Mouse (Mus musculus) midbrain, embryonic 12.5 days (tissue): ENCODE results near the gene Prrc2b. TPM values are rescaled to one million over a fixed set of nuclear protein-coding genes. Genes with fewer than 3 reads are reported as not detected.

Source experiments
- ATAC-seq: fragments of 200-750 bp; cut with Nextera tagmentation; 2 replicates; pipeline ENCODE4 v1.8.0; 2017; ENCODE audit warnings: low read depth, moderate TSS enrichment, moderate library complexity; ENCODE audit not compliant: low FRiP score
- H3K27ac ChIP-seq: fragments of 300-500 bp; sonication (generic); replicated peaks from 2 replicates; pipeline ENCODE4 v1.5.1; 2016; ENCODE audit warnings: mild to moderate bottlenecking
- H3K27me3 ChIP-seq: fragments of 300-500 bp; sonication (generic); 2 replicates; pipeline ENCODE4 v1.6.1; 2016; ENCODE audit warnings: mild to moderate bottlenecking
- H3K36me3 ChIP-seq: fragments of 300-500 bp; sonication (generic); 2 replicates; pipeline ENCODE4 v1.6.1; 2016
- H3K4me1 ChIP-seq: fragments of 300-500 bp; sonication (generic); 2 replicates; pipeline ENCODE4 v1.6.1; 2016
- H3K4me2 ChIP-seq: fragments of 300-500 bp; sonication (generic); replicated peaks from 2 replicates; pipeline ENCODE4 v1.6.1; 2016; ENCODE audit warnings: mild to moderate bottlenecking, moderate library complexity
- H3K4me3 ChIP-seq: fragments of 300-500 bp; sonication (generic); 2 replicates; pipeline ENCODE4 v1.5.1; 2016; ENCODE audit warnings: mild to moderate bottlenecking
- H3K9ac ChIP-seq: fragments of 300-500 bp; sonication (generic); replicated peaks from 2 replicates; pipeline ENCODE4 v1.6.1; 2016; ENCODE audit warnings: mild to moderate bottlenecking, moderate library complexity
- H3K9me3 ChIP-seq: fragments of 300-500 bp; sonication (generic); 2 replicates; pipeline ENCODE4 v1.6.1; 2016; ENCODE audit warnings: mild to moderate bottlenecking
- WGBS: fragments of 180-500 bp; shearing (Covaris S2); methylation state at CpG from one replicate; pipeline ENCODE4 v1.1.7; 2016; 5-methylcytosine and 5-hydroxymethylcytosine counted together
- polyA plus RNA-seq: library from polyadenylated mRNA; unstranded; fragments of >200 nt; fragmentation: Nextera tagmentation; extraction: Ambion mirVana; gene quantifications from 2 replicates; pipeline ENCODE4 v1.2.1, GENCODE M21; 2016

Gene Prrc2b
- polyA plus RNA-seq, 1 experiment from 2014 or later: 99.1 TPM

DNA sequence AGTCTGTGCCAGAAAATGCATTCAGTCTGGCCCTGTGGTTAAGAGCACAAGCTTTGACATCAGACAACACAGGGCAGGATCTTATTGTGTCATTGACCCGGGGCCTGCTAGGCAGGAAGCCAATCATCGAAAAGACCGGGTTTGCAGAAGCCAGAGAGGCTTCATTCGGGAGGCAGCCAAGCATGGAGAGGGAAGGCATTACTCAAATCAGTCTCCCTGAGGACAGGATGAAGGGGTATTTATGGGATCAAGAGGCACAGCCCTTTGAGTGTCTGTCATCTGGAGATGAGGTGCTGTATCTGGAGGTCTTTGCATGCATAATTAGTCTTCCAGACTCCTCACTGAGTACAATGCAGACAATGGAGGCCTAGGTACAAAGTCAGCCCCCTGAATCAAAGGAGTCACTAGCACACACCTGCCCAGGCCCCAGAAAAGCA, 10.4 kb upstream of the Prrc2b start:
- Histone ChIP-seq H3K4me1 (0 out of 2 replicates have a peak, but pooled peaks cover 10% of the 10 kb centered on the region), H3K4me2 (no peak overlapping the region), H3K9ac (no peak overlapping the region), H3K9me3 (no peaks in the 10 kb centered on the region), H3K36me3 (no peaks in the 10 kb centered on the region), H3K4me3 (no peak overlapping the region), H3K27ac (peak overlapping the region; percentile 73), H3K27me3 (no peaks in the 10 kb centered on the region)
- WGBS: 15% methylated on average over 4 of the region's 4 CpGs
- no peak for ATAC-seq

DNA sequence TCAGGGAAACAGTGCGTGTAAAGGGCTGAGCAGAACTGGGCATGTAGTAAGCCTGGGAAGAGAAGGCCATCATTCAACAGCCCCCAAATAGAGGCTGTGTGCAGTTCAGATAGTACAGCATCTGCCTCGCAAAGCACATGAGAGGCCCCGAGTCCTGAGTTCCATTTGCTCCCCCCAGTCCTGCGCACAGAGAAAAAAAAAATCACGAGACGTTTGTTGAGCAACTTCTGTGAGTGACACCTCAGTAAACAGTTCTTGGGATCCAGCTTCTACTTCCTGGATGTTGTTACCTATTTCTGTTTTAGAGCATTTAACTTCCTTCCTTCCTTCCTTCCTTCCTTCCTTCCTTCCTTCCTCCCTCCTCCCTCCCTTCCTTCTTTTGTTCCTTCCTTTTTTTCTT, 9.3 kb upstream of the Prrc2b start:
- H3K27ac ChIP-seq: no peak overlapping the region
- no peak for ATAC-seq
- no peak overlapping the region for H3K4me2 ChIP-seq
- H3K4me3 ChIP-seq: no peak overlapping the region
- 86% methylated on average over 6 of the region's 6 CpGs for WGBS
- no peaks in the 10 kb centered on the region for H3K36me3 ChIP-seq
- H3K27me3 ChIP-seq: no peaks in the 10 kb centered on the region
- no peak overlapping the region for H3K9ac ChIP-seq
- H3K4me1 ChIP-seq: 0 out of 2 replicates have a peak, but pooled peaks cover 10% of the 10 kb centered on the region
- no peaks in the 10 kb centered on the region for H3K9me3 ChIP-seq

DNA sequence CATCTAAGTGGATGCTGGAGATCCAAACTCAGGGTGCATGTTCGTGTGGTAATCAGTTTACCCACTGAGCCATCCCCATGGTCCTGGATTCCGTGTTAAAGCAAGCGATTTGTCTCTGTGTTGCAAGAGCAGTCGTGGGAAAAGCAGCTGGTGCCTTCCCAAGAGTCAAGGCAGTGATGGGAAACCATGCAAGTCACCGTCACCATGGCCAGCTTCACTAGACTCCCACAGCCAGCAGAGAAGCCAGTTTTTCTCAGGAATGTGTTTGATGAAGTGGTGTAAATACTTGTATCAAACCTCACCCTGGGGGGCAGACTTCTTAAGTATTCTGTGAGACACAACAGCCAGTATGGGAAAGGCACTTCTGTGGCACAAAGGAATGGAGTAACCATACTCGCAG, 8.5 kb upstream of the Prrc2b start:
- no peak overlapping the region for H3K4me2 ChIP-seq
- no peak for ATAC-seq
- no peaks in the 10 kb centered on the region for H3K36me3 ChIP-seq
- no peaks in the 10 kb centered on the region for H3K9me3 ChIP-seq
- H3K4me1 ChIP-seq: 0 out of 2 replicates have a peak, but pooled peaks cover 4% of the 10 kb centered on the region
- WGBS: 74% methylated on average over 6 of the region's 6 CpGs
- H3K4me3 ChIP-seq: no peak overlapping the region
- H3K27ac ChIP-seq: no peak overlapping the region
- H3K9ac ChIP-seq: no peak overlapping the region
- H3K27me3 ChIP-seq: no peaks in the 10 kb centered on the region

DNA sequence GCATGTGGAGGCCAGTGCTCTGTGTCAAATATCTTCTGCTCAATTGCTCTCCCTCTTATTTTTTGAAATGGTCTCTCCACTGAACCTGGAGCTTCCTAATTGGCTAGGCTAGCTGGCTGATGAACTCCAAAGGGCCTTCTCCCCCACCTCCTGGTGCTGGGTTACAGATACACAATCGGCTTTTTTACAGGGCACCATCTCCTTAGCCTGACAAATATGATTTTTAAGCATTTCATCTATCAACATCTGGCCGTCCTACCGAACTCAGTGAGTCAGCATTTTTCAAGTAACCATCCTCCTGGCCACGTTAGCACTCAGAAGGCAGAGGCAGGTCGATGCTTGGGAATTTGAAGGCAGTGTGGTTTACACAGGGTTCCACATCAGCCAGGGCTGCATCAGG, 6.2 kb upstream of the Prrc2b start:
- Histone ChIP-seq H3K4me1 (0 out of 2 replicates have a peak, but pooled peaks cover 3% of the 10 kb centered on the region), H3K27ac (no peak overlapping the region), H3K9ac (no peak overlapping the region), H3K4me2 (no peak overlapping the region), H3K36me3 (no peaks in the 10 kb centered on the region), H3K27me3 (no peaks in the 10 kb centered on the region), H3K9me3 (no peaks in the 10 kb centered on the region), H3K4me3 (no peak overlapping the region)
- no peak for ATAC-seq
- 86% methylated on average over 5 of the region's 5 CpGs for WGBS

DNA sequence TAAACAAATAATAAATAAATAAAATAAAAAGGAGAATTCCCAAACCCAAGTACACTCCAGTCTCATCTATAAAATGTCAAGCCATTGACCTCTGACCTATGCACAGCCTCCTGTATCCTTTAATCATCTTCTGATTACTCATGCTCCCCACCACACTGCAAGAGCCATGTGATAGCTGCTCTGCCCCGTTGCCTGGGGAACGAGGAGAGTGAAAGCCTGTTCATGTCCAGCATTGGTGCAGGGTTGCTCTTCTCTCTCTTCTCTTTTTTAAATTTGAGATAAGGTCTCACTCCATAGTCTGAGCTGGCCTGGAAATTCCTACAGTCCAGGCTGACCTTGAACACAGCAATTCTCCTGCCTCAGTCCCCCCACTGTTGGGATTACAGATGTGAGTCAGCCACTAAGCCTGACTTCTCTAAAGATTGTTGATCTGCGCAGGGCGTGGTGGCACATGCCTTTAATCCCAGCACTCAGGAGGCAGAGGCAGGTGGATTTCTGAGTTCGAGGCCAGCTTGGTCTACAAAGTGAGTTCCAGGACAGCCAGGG, 4.2 kb upstream of the Prrc2b start:
- no peak overlapping the region for H3K9ac ChIP-seq
- H3K27me3 ChIP-seq: no peaks in the 10 kb centered on the region
- no peaks in the 10 kb centered on the region for H3K36me3 ChIP-seq
- H3K4me2 ChIP-seq: no peak overlapping the region
- peaks cover 8% of the 10 kb centered on the region; the same call in 1 of the 2 replicates for H3K4me1 ChIP-seq
- H3K9me3 ChIP-seq: no peaks in the 10 kb centered on the region
- no peak overlapping the region for H3K4me3 ChIP-seq
- ATAC-seq: no peak
- no peak overlapping the region for H3K27ac ChIP-seq
- WGBS: 78% methylated on average over 5 of the region's 5 CpGs

DNA sequence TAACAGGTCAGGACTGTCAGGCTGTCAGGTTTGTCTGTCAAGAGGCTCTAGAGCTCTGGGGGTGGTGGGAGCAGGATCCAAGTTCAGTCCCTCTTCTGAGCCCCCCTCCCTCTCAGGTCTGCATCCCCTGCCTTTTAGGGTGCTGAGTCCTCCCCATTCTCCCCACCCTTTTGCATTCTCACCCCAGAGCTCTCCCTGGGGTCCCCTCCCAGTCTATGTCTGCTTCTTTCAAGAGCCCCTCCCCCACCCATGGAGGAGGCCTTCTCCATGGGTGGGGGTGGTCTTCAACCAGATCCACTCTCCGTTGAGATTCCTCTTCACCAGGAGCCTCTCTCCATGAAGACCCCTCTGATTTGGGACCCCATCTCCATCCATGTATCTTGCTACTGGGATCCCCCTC, 747 bp upstream of the Prrc2b start:
- Histone ChIP-seq H3K4me2 (peak overlapping the region; percentile 99), H3K27ac (peak overlapping the region; percentile 96), H3K27me3 (no peaks in the 10 kb centered on the region), H3K9ac (peak overlapping the region; percentile 94; the same call in 1 of the 2 replicates), H3K4me1 (peaks cover 39% of the 10 kb centered on the region), H3K36me3 (no peaks in the 10 kb centered on the region), H3K4me3 (peak overlapping the region; percentile 73), H3K9me3 (no peaks in the 10 kb centered on the region)
- ATAC-seq: no peak
- WGBS: 19% methylated on average over 1 of the region's 1 CpGs

DNA sequence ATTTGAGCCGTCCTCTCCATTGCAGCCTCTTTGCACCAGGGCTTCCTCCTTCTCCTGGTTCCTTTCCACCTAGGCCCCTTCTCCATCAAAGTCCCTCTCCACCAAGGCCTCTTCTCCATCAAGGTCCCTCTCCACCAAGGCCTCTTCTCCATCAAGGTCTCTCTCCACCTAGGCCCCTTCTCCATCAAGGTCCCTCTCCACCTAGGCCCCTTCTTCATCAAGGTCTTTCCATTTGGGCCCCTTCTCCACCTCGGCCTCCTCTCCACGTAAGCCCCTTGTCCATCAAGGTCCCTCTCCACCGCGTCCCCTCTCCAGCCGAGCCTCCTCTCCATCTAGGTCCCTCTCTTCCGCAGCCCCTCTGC, 339 bp upstream of the Prrc2b start:
- Histone ChIP-seq H3K9me3 (no peaks in the 10 kb centered on the region), H3K4me1 (peaks cover 43% of the 10 kb centered on the region), H3K36me3 (no peaks in the 10 kb centered on the region), H3K4me3 (peak overlapping the region; percentile 73), H3K4me2 (peak overlapping the region; percentile 99), H3K27me3 (no peaks in the 10 kb centered on the region), H3K9ac (peak overlapping the region; percentile 94), H3K27ac (peak overlapping the region; percentile 96)
- ATAC-seq: peak; percentile 82
- WGBS: 8% methylated on average over 7 of the region's 7 CpGs

DNA sequence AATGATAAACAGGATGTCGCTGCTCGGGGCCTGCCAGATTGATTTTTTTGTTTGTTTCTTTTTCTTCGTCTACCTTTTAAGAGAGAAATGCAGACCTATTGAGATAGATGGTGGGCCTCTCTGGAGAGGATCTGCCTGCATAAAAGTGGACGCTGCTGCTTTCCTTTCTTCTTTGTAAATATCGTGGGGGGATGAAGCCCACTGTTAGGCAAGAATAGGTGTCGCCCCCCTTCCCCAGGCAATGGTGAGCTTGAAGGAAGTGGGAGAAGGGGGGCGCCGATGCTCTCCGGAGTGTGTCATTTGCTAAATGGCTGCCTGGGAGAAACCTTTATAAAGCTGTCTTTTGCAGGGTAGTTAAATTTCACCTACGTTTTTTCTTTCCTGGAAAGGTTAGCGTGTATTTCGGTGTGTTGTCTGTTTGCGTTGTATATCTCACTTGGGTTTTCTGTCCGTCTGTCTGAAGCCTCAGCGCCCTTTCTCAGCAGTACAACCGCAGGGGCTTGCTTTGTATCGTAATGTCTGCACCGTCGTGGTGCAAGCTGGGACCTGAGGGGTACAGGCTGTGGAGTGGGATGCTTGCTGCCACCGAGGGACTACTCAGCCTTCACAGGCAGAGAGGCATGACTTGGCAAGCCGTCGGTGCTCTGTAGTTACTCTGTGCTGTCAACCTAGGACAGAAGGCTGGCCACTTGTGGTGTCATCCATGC, 931 bp downstream of the Prrc2b start:
- no peaks in the 10 kb centered on the region for H3K27me3 ChIP-seq
- peak; percentile 17; the same call in 1 of the 2 replicates for ATAC-seq
- H3K9me3 ChIP-seq: no peaks in the 10 kb centered on the region
- peak overlapping the region; percentile 94 for H3K9ac ChIP-seq
- H3K27ac ChIP-seq: peak overlapping the region; percentile 96
- H3K4me1 ChIP-seq: peaks cover 56% of the 10 kb centered on the region
- H3K4me2 ChIP-seq: peak overlapping the region; percentile 99
- H3K36me3 ChIP-seq: no peaks in the 10 kb centered on the region
- H3K4me3 ChIP-seq: peak overlapping the region; percentile 73
- 1% methylated on average over 22 of the region's 22 CpGs for WGBS

DNA sequence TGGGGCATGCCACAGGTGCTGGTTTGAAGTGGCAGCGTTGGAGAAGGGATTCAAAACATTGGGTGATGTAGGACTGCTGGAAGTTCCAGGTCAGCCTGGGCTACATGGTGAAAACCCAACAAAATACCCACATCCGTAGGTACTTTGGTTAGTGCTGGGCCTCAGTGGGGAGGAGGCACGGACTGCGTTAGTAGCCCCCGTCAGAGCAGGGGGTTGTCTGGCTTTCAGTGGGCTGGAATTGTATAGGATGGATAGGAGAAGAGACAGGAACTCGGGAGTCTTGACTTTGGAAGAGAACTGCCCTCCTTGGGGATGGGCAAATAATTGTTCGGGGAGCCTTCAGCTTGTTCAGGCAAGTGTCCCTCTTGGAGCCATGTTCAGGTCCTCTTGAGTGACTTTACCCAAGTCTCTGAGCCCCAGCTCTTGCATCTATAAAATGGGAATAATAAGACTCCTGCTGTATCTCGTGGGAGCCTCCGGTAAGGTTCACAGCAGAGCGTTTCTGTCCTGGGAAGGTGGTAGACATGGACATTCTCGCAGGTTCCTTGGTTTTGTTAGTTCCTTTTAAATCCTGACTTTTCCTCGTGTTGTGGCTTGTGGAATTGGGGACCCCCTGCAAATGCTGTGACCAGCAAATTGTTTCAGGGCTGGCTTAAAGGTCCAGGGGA, 1.6 kb downstream of the Prrc2b start:
- H3K4me1 ChIP-seq: peaks cover 63% of the 10 kb centered on the region
- WGBS: 17% methylated on average over 12 of the region's 12 CpGs

DNA sequence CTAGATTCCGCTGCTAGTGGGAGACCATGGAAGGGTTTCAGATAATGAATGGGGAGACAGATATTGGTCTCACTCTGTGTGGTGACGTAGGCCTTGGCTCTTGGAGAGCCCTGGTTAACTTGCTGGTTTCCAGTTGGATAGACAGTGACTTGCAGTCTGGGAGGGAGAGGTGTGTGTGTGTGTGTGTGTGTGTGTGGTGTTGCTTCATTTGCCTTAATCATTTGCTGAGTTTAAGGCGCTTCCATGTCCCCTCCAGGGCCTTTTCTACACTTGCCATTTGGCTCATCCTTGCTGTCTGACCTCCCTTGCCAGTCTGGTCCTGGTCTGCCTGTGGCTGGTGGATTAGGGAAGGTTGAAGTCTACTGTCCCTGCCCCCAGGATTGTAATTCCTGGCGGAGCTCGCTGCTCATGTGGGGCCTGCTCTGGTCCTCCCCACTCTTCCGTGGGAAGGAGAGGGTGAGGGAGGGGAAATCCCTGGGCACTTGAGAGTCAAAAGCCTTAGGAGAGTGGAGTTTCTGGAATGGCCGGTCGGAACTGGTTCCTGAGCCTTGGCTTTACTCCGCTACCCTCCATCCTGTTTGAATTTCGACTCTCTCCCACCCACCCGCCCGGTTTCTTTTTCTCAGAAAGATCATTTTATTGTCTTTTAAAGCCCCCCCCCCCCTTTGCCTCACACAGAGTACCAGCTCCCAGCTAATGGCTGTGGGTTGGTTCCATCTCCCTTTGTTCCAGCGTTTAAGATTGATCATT, 2.3 kb downstream of the Prrc2b start:
- WGBS: 7% methylated on average over 13 of the region's 13 CpGs
- Histone ChIP-seq H3K4me1 (peaks cover 69% of the 10 kb centered on the region), H3K9me3 (no peaks in the 10 kb centered on the region), H3K36me3 (no peaks in the 10 kb centered on the region), H3K27ac (peak overlapping the region; percentile 96), H3K9ac (peak overlapping the region; percentile 94), H3K4me3 (peak overlapping the region; percentile 73), H3K4me2 (peak overlapping the region; percentile 99), H3K27me3 (no peaks in the 10 kb centered on the region)
- ATAC-seq: no peak

More for the DNA sequence above, 1.6 kb downstream of the Prrc2b start:
- H3K9ac ChIP-seq: peak overlapping the region; percentile 94
- H3K4me3 ChIP-seq: peak overlapping the region; percentile 73
- peak overlapping the region; percentile 96 for H3K27ac ChIP-seq
- ATAC-seq: no peak
- H3K36me3 ChIP-seq: no peaks in the 10 kb centered on the region
- H3K9me3 ChIP-seq: no peaks in the 10 kb centered on the region
- peak overlapping the region; percentile 99 for H3K4me2 ChIP-seq
- no peaks in the 10 kb centered on the region for H3K27me3 ChIP-seq

DNA sequence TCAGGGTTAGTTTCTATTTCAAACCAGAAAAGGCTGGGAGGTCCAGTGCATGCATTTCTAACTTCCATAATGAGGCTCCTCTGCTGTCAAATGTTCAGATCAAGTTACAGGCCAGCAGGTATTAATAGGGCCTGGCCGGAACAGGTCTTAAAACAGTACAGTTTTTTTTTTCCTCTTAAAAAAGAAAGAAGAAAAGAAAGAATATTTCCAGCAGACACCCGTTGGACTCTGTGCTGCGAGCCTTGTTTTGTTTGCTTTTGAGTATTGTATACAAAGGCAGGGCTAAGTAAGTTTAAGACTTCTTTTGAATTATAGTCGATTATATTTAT, 2.9 kb downstream of the Prrc2b start:
- H3K36me3 ChIP-seq: no peaks in the 10 kb centered on the region
- H3K27me3 ChIP-seq: no peaks in the 10 kb centered on the region
- H3K4me3 ChIP-seq: peak overlapping the region; percentile 73
- WGBS: 37% methylated on average over 4 of the region's 4 CpGs
- H3K9ac ChIP-seq: peak overlapping the region; percentile 94
- H3K4me2 ChIP-seq: peak overlapping the region; percentile 99
- peak overlapping the region; percentile 96 for H3K27ac ChIP-seq
- no peak for ATAC-seq
- H3K4me1 ChIP-seq: peaks cover 74% of the 10 kb centered on the region
- H3K9me3 ChIP-seq: no peaks in the 10 kb centered on the region
